Mouse (Mus musculus) CH12.LX (cell line): ENCODE data around the gene Chid1. TPM values are rescaled to one million over a fixed set of nuclear protein-coding genes. Genes with fewer than 3 reads are reported as not detected.

Experiments
- DNase-seq: peaks from one replicate; pipeline ENCODE4 v3.0.0-alpha.2; 2013; ENCODE audit errors: extremely low read depth
- H3K27ac ChIP-seq: 2 replicates; pipeline ENCODE4 v1.5.1; 2012; ENCODE audit warnings: low read depth, mild to moderate bottlenecking, control low read depth, moderate library complexity; ENCODE audit not compliant: insufficient read depth
- H3K27me3 ChIP-seq: replicated peaks from 2 replicates; pipeline ENCODE3; 2012; ENCODE audit warnings: inconsistent platforms
- H3K36me3 ChIP-seq, 2 experiments: replicated peaks in 1 of 2; 2 replicates each; pipeline versions ENCODE3 to v1.6.1; 2012; ENCODE audit warnings: inconsistent platforms in 1 of 2, low read length in 1 of 2, mild to moderate bottlenecking in 1 of 2, mixed read lengths in 1 of 2, moderate library complexity in 1 of 2; ENCODE audit not compliant: control insufficient read depth in 1 of 2, insufficient read depth in 1 of 2
- H3K4me1 ChIP-seq, 2 experiments: 2 replicates each; pipeline ENCODE4 v1.6.1; 2012; ENCODE audit warnings: inconsistent platforms in 1 of 2, moderate library complexity in 1 of 2; ENCODE audit not compliant: insufficient read depth in 2 of 2, control insufficient read depth in 1 of 2
- H3K4me2 ChIP-seq: 2 replicates; pipeline ENCODE4 v1.6.1; 2012; ENCODE audit warnings: low read depth, mild to moderate bottlenecking, control low read depth; ENCODE audit not compliant: poor library complexity, insufficient read depth, severe bottlenecking
- H3K4me3 ChIP-seq, 3 experiments: fragments of 150-350 bp in 1 of 3; sonication (generic) in 1 of 3; replicated peaks in 1 of 3; 2 replicates each; pipeline versions ENCODE3 to v1.5.1; 2011 to 2012; ENCODE audit warnings: low read depth in 2 of 3, low read length in 2 of 3, mild to moderate bottlenecking in 2 of 3, moderate library complexity in 2 of 3, control low read depth in 1 of 3, improper control_type of control experiment in 1 of 3, inconsistent platforms in 1 of 3, mixed read lengths in 1 of 3; ENCODE audit not compliant: poor library complexity in 1 of 3
- H3K79me2 ChIP-seq: replicated peaks from 2 replicates; pipeline ENCODE4 v1.6.1; 2012; ENCODE audit warnings: mild to moderate bottlenecking, moderate library complexity; ENCODE audit not compliant: control insufficient read depth, poor library complexity, insufficient read depth, severe bottlenecking; ENCODE audit errors: extremely low read depth
- H3K9ac ChIP-seq: 2 replicates; pipeline ENCODE4 v1.6.1; 2012; ENCODE audit warnings: low read depth, mild to moderate bottlenecking, control low read depth, moderate library complexity; ENCODE audit not compliant: insufficient read depth
- H3K9me3 ChIP-seq: replicated peaks from 2 replicates; pipeline ENCODE3; 2012; ENCODE audit warnings: low read length, inconsistent platforms, mixed read lengths
- CHD1 ChIP-seq: IDR thresholded peaks from 2 replicates; pipeline ENCODE4 v1.6.1; 2012; ENCODE audit warnings: low read depth, low read length, improper control_type of control experiment, inconsistent platforms
- CTCF ChIP-seq, 2 experiments: IDR thresholded peaks in 1 of 2; conservative IDR thresholded peaks in 1 of 2; 2 replicates each; pipeline ENCODE4 v1.5.1; 2011 to 2012; ENCODE audit warnings: low read depth in 2 of 2, low read length in 2 of 2, improper control_type of control experiment in 1 of 2, inconsistent platforms in 1 of 2, mild to moderate bottlenecking in 1 of 2, moderate library complexity in 1 of 2
- E2F4 ChIP-seq: IDR thresholded peaks from 2 replicates; pipeline ENCODE4 v1.6.1; 2011; ENCODE audit warnings: low read depth, low read length, improper control_type of control experiment; ENCODE audit not compliant: insufficient replicate concordance
- ELF1 ChIP-seq: IDR thresholded peaks from 2 replicates; pipeline ENCODE4 v1.6.1; 2014; ENCODE audit warnings: low read depth, mild to moderate bottlenecking, inconsistent platforms, low read length, improper control_type of control experiment
- EP300 ChIP-seq: IDR thresholded peaks from 2 replicates; pipeline ENCODE4 v1.6.1; 2011; ENCODE audit warnings: low read length, improper control_type of control experiment
- HCFC1 ChIP-seq: IDR thresholded peaks from 2 replicates; pipeline ENCODE4 v1.6.1; 2012; ENCODE audit warnings: low read depth, mild to moderate bottlenecking, inconsistent platforms, low read length, improper control_type of control experiment
- IRF4 ChIP-seq: IDR thresholded peaks from 2 replicates; pipeline ENCODE4 v1.6.1; 2014; ENCODE audit warnings: low read depth, mild to moderate bottlenecking, inconsistent platforms, low read length, improper control_type of control experiment
- KAT2A ChIP-seq: IDR thresholded peaks from 2 replicates; pipeline ENCODE4 v1.6.1; 2012; ENCODE audit warnings: low read length, improper control_type of control experiment, inconsistent platforms; ENCODE audit not compliant: insufficient replicate concordance
- NELFE ChIP-seq: IDR thresholded peaks from 2 replicates; pipeline ENCODE4 v1.6.1; 2011; ENCODE audit warnings: low read depth, low read length, improper control_type of control experiment
- NRF1 ChIP-seq: IDR thresholded peaks from 2 replicates; pipeline ENCODE4 v1.6.1; 2014; ENCODE audit warnings: low read depth, mild to moderate bottlenecking, inconsistent platforms, low read length, improper control_type of control experiment, moderate library complexity
- POLR2AphosphoS2 ChIP-seq: IDR thresholded peaks from 2 replicates; pipeline ENCODE4 v1.6.1; 2011; ENCODE audit warnings: low read depth, low read length, improper control_type of control experiment
- RAD21 ChIP-seq: IDR thresholded peaks from 2 replicates; pipeline ENCODE4 v1.6.1; 2011; ENCODE audit warnings: low read depth, mild to moderate bottlenecking, low read length, improper control_type of control experiment, moderate library complexity
- RCOR1 ChIP-seq: conservative IDR thresholded peaks from 2 replicates; pipeline ENCODE4 v1.6.1; 2012; ENCODE audit warnings: low read depth, mild to moderate bottlenecking, inconsistent platforms, low read length, improper control_type of control experiment
- SMC3 ChIP-seq: IDR thresholded peaks from 2 replicates; pipeline ENCODE4 v1.6.1; 2011; ENCODE audit warnings: low read depth, low read length, improper control_type of control experiment
- TBP ChIP-seq: conservative IDR thresholded peaks from 2 replicates; pipeline ENCODE4 v1.6.1; 2011; ENCODE audit warnings: low read depth, low read length, improper control_type of control experiment
- UBTF ChIP-seq: IDR thresholded peaks from 2 replicates; pipeline ENCODE4 v1.6.1; 2012; ENCODE audit warnings: low read depth, mild to moderate bottlenecking, inconsistent platforms, low read length, improper control_type of control experiment, moderate library complexity
- ZKSCAN1 ChIP-seq: IDR thresholded peaks from 2 replicates; pipeline ENCODE4 v1.6.1; 2012; ENCODE audit warnings: low read depth, inconsistent platforms, low read length, improper control_type of control experiment, borderline replicate concordance
- dilution Hi-C: fragments of 300-500 bp; cut with MboI; formaldehyde crosslinking; loops from 2 replicates; pipeline ENCODE4 v1.14.3; 2020; ENCODE audit warnings: low sequenced_read_pairs; ENCODE audit not compliant: extremely low pct_unique_long_range_greater_than_20kb, extremely low pct_ligation_motif_present
- in situ Hi-C: fragments of 300-500 bp; cut with MboI; formaldehyde crosslinking; loops from 3 replicates; pipeline ENCODE4 v1.14.3; 2019; ENCODE audit warnings: low sequenced_read_pairs, low pct_ligation_motif_present, low pct_unique_long_range_greater_than_20kb, mixed read lengths
- polyA plus RNA-seq: library from polyadenylated mRNA; unstranded; fragments of >175 nt; gene quantifications from 2 replicates; pipeline ENCODE4 v1.2.1, GENCODE M21; 2012; ENCODE audit warnings: low read depth; ENCODE audit not compliant: insufficient read length
- total RNA-seq, 2 experiments: library from RNA; depleted of rRNA; stranded (reverse); fragments of 300-350 nt in 1 of 2; fragments of >200 nt in 1 of 2; gene quantifications; 2 replicates each; pipeline ENCODE4 v1.2.3; 2012 to 2014

The Chid1 gene
- total and polyA plus RNA-seq, 3 experiments = 27.0 to 50.5 (median 42.3) TPM

DNA sequence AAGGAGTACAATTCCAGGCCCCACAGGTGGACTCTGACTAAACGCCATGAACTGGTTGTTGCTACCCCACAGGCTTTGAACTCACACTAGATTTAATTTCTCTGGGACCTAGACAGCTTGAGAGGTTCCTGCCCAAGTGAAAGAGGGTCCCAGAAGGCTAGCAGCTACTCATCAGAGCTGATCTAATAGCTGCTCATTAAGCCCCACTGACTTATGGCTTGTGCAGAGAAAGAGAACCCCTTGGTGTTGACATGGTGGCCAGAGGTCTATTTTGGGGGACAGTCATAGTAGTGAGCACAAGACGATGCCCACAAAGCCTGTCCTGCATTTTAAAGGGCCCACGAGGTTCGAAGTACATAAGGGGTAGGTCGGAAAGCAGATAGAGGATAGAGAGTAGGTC lies 65.5 kb downstream of the Chid1 start:
- dilution Hi-C loops = no loop called here
- H3K27me3 ChIP-seq = peaks cover 9% of the 10 kb centered on the region
- no peak overlapping the region for H3K27ac ChIP-seq
- TF ChIP-seq HCFC1 = no peak
- TF ChIP-seq SMC3 = no peak
- no peak for TF ChIP-seq RCOR1
- TF ChIP-seq, all 38 proteins: peak for 0
- no peaks in the 10 kb centered on the region for H3K9me3 ChIP-seq
- DNase-seq = no peak
- H3K4me3 ChIP-seq = peak overlapping the region; percentile 74 to 96 (median 89)
- peaks cover 26 to 49% of the 10 kb centered on the region in 2 experiments for H3K4me1 ChIP-seq
- in situ Hi-C loops = no loop called here
- peak overlapping the region; percentile 86 for H3K4me2 ChIP-seq
- peaks cover 27 to 42% of the 10 kb centered on the region in 2 experiments for H3K36me3 ChIP-seq
- peak overlapping the region; percentile 51 for H3K9ac ChIP-seq
- peaks cover 22% of the 10 kb centered on the region for H3K79me2 ChIP-seq

DNA sequence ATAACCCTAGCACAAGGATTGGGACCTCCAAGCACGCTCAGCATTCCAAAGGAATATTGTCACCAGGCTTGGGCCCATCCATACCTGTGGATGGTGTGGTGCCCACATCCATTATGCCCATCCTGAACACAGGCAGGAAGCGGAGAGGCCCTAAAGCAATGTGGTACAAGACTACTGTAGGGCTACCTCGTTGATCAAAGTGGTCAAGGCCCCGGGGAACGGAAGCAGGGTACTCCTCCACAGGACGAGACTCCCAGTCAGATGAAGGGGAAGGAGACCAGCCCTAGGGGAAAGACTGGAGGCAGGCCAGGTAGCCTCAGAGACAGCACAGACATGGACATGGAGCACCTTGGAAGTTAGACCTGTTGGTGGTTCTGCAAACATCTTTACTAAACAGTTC lies 66.9 kb downstream of the Chid1 start:
- DNase-seq = no peak
- no peak overlapping the region for H3K4me2 ChIP-seq
- H3K9ac ChIP-seq = no peak overlapping the region
- dilution Hi-C loops (no loop called here), in situ Hi-C loops (no loop called here)
- H3K9me3 ChIP-seq = no peaks in the 10 kb centered on the region
- H3K36me3 ChIP-seq = peaks cover 27 to 46% of the 10 kb centered on the region in 2 experiments
- no peak for TF ChIP-seq IRF4
- no peak for TF ChIP-seq RAD21
- no peak for TF ChIP-seq UBTF
- TF ChIP-seq ZKSCAN1 = no peak
- no peak for TF ChIP-seq ELF1
- TF ChIP-seq CHD1 = no peak
- TF ChIP-seq EP300 = no peak
- H3K79me2 ChIP-seq = peaks cover 22% of the 10 kb centered on the region
- peaks cover 9% of the 10 kb centered on the region for H3K27me3 ChIP-seq
- no peak overlapping the region for H3K27ac ChIP-seq
- peaks cover 35 to 61% of the 10 kb centered on the region in 2 experiments for H3K4me1 ChIP-seq
- no peak overlapping the region for H3K4me3 ChIP-seq

DNA sequence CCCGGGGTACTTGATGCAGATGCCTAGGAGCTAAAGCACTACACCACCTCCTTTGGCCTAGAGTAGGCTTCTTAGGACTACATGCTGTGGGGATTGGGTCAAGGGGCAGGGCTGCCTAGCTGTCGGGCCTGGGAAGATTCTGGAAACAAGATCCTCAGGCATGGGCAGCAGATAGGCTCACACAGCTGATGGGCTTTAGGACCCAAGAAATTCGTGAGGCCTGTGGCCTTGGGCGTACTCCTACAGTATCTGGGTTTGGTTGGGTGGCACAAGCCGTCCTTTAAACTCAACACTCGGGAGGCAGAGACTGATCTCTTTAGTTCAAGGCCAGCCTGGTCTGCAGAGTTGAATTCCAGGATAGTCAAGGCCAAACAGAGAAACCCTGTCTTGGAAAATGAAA lies 67.4 kb downstream of the Chid1 start:
- dilution Hi-C loops = no loop called here
- Histone ChIP-seq H3K27me3 (peaks cover 9% of the 10 kb centered on the region), H3K27ac (no peak overlapping the region), H3K36me3 (peaks cover 27 to 46% of the 10 kb centered on the region in 2 experiments), H3K79me2 (peaks cover 22% of the 10 kb centered on the region), H3K4me1 (peaks cover 35 to 57% of the 10 kb centered on the region in 2 experiments), H3K4me2 (no peak overlapping the region), H3K4me3 (no peak overlapping the region)
- DNase-seq = no peak
- in situ Hi-C loops = no loop called here
- TF ChIP-seq KAT2A (no peak), SMC3 (no peak), UBTF (no peak), NELFE (no peak), NRF1 (no peak), POLR2AphosphoS2 (no peak), ELF1 (no peak), CTCF (conservative IDR thresholded peaks at IDR 0.05 in 1 of 2, IDR thresholded peaks at IDR 0.05 in 1 of 2; ENCODE audit: low read depth in 2 of 2, low read length in 2 of 2) (no peak), E2F4 (no peak), TBP (no peak)
- TF ChIP-seq, all 38 proteins: peak for 0
- Histone ChIP-seq H3K9ac (no peak overlapping the region), H3K9me3 (no peaks in the 10 kb centered on the region)
